Mouse (Mus musculus): ENCODE measurements around the gene Pip5kl1.
A peak's percentile ranks its signal among the peaks of the same experiment; 100 is the strongest.

Pip5kl1 gene

GRCm38 (mm10) chr2:32612274-32612673 lies 37.7 kb downstream of the Pip5kl1 start:
- DNase-seq (ENCODE audit: low spot score in 2 of 2), result no peak

GRCm38 (mm10) chr2:32617109-32617508 lies 42.5 kb downstream of the Pip5kl1 start:
- DNase-seq (ENCODE audit: low spot score in 2 of 2), result no peak

- no peak for DNase-seq (ENCODE audit: low spot score in 2 of 2)
These were observed 43.0 kb downstream of the Pip5kl1 start for GRCm38 (mm10) chr2:32617601-32618000.

GRCm38 (mm10) chr2:32618051-32618450 lies 43.5 kb downstream of the Pip5kl1 start:
- no peak for DNase-seq (ENCODE audit: low spot score in 2 of 2)

GRCm38 (mm10) chr2:32620682-32621516 lies 46.3 kb downstream of the Pip5kl1 start:
- no peak for DNase-seq (ENCODE audit: low spot score in 2 of 2)

GRCm38 (mm10) chr2:32621517-32621859 lies 46.9 kb downstream of the Pip5kl1 start, which contains the start of gene Ak1:
Ak1 (plus strand) TSS chr2:32621758.
- no peak for DNase-seq (ENCODE audit: low spot score in 2 of 2)

- DNase-seq (ENCODE audit: low spot score in 2 of 2), result no peak
These were observed 49.6 kb downstream of the Pip5kl1 start for GRCm38 (mm10) chr2:32624111-32624748.

GRCm38 (mm10) chr2:32625212-32625872 lies 50.7 kb downstream of the Pip5kl1 start:
- DNase-seq (ENCODE audit: low spot score in 2 of 2), result peak in 1 of 2 experiments; percentile 49

GRCm38 (mm10) chr2:32625873-32626694 lies 51.5 kb downstream of the Pip5kl1 start:
- DNase-seq (ENCODE audit: low spot score in 2 of 2), result no peak

- DNase-seq (ENCODE audit: low spot score in 2 of 2), result no peak
These were observed 52.9 kb downstream of the Pip5kl1 start for GRCm38 (mm10) chr2:32627266-32628043.

- DNase-seq (ENCODE audit: low spot score in 2 of 2), result no peak
These were observed 53.5 kb downstream of the Pip5kl1 start for GRCm38 (mm10) chr2:32628044-32628550.

GRCm38 (mm10) chr2:32628729-32629128 lies 54.1 kb downstream of the Pip5kl1 start:
- DNase-seq (ENCODE audit: low spot score in 2 of 2), result no peak

GRCm38 (mm10) chr2:32629276-32629976 lies 54.8 kb downstream of the Pip5kl1 start:
- DNase-seq (ENCODE audit: low spot score in 2 of 2), result peak; percentile 65 to 69

GRCm38 (mm10) chr2:32630036-32630435 lies 55.4 kb downstream of the Pip5kl1 start:
- DNase-seq (ENCODE audit: low spot score in 2 of 2), result no peak

- no peak for DNase-seq (ENCODE audit: low spot score in 2 of 2)
These were observed 56.4 kb downstream of the Pip5kl1 start for GRCm38 (mm10) chr2:32631046-32631445.

GRCm38 (mm10) chr2:32631737-32632394 lies 57.3 kb downstream of the Pip5kl1 start:
- DNase-seq (ENCODE audit: low spot score in 2 of 2), result peak; percentile 66 to 73

All from urinary bladder, adult 18-20 months (tissue).